Mouse (Mus musculus) CD4-positive helper T cell, adult 2 months (primary cell): ENCODE results near the gene Olfr297.

Experiments used
- DNase-seq: peaks from one replicate; pipeline ENCODE4 v3.0.0-alpha.2; 2012; ENCODE audit warnings: low read depth, missing footprints, low spot score

The Olfr297 gene

DNA sequence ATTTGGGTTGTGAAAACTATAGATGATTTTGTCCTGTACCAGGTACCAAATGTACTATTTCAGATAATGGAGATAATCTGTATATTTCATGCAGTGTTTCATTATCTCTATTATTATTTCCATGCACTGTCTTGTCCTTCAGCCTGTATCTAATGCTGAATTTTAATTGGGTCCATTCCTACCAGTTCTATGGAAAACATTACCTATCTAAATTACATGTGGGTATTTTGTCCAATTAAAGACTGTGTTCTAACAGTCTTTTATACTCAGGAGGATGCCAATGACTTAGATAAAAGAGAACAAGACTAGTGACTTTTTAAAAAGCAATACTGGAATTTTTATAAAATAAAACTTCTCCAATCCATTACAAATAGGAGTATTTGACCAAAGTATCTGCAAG is at the start of gene Olfr297:
TSS of gene Olfr297 (plus strand) at position 301 of the 400 bp plus-strand sequence.
- no peak for DNase-seq

DNA sequence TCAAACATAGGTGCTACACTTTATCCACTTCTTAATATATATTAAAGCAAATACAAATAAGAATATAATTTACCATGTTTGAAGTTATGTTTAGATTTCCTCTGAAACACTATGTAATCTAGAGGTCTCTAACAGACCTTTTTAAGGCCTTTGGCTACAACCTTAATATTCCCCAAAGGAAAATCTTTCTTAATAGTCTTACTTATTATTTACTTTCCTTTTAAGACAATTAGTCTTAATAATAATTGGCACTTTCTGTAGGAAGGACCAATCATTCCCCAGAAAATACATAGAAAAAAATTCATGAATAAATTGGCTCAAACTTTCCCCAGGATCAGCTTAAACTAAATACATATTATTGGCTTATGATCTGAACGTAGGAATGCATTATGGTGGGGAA is 27.4 kb upstream of the Olfr297 start, which contains the start of gene Olfr298:
TSS of gene Olfr298 (minus strand) at position 101 of the 400 bp plus-strand sequence.
- no peak for DNase-seq
